Mouse (Mus musculus): ENCODE measurements at regions not wholly inside any gene's neighbourhood (a gene's known extent, or its start where the extent isn't known, plus 50 kb on each side); places are given as distances from the start of the nearest gene placed in this dataset.

DNA sequence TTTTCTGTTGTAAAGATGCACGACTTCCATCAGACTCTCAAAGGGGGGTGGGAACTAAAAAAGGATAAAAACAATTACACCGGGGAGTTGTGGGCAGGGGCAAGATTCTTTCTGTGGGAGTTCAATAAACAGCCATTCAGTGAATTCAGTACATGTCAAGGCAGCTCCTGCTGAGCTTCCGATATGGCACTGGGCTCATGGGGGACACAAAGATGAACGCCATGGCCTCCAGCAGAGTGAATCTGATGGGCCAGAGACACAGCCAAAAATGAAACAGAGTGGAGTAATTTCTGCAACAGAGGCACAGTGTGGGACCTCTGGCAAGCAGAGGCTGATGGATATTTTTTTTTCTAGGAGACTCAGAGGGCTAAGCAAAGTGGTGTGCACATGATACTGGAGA is 254.2 kb downstream of the AI593442 start:
- Histone ChIP-seq H3K4me2 (ENCODE audit: low read depth, severe bottlenecking) (no peak overlapping the region), H3K4me3 (ENCODE audit: low read depth, low read length) (no peak overlapping the region), H3K4me1 (ENCODE audit: control insufficient read depth, insufficient read depth, low read length) (no peaks in the 10 kb centered on the region), H3K9me3 (ENCODE audit: control insufficient read depth, low read length) (no peaks in the 10 kb centered on the region), H3K36me3 (ENCODE audit: control insufficient read depth, insufficient read depth, low read length) (no peaks in the 10 kb centered on the region), H3K27me3 (ENCODE audit: control insufficient read depth, insufficient read depth, low read length) (no peaks in the 10 kb centered on the region), H3K9ac (ENCODE audit: low read length) (no peak overlapping the region), H3K27ac (replicated peaks; ENCODE audit: low read depth, low read length) (no peak overlapping the region)
- ATAC-seq (ENCODE audit: insufficient number of reproducible peaks, low FRiP score, low TSS enrichment, low read depth) (no peak), DNase-seq (ENCODE audit: low spot score) (no peak)
- 75% methylated on average over 4 of the region's 4 CpGs for whole genome bisulfite sequencing

DNA sequence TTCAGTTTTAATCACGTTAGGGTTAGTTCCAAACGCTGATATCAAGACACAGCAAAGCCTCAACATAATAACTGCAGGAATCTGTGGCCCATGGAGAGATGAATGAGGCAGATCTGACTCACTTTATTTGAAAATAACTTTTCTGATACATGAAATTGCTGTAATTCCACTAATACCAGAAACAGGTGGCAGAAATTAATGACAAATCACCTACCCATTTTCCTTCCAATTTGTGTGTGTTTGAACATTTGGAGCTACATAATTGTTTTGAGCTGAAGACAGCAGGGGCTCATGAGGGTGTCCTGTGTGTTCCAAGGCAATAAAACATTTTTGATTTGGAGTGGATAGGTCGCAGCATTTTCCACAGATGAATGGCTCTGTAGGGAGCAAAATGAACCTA is 254.2 kb upstream of the Zc3h12c start:
- Histone ChIP-seq H3K4me3 (ENCODE audit: low read depth, low read length) (no peak overlapping the region), H3K9ac (ENCODE audit: low read length) (no peak overlapping the region), H3K4me2 (ENCODE audit: low read depth, severe bottlenecking) (no peak overlapping the region), H3K27ac (replicated peaks; ENCODE audit: low read depth, low read length) (no peak overlapping the region), H3K27me3 (ENCODE audit: control insufficient read depth, insufficient read depth, low read length) (no peaks in the 10 kb centered on the region), H3K9me3 (ENCODE audit: control insufficient read depth, low read length) (no peaks in the 10 kb centered on the region), H3K36me3 (ENCODE audit: control insufficient read depth, insufficient read depth, low read length) (no peaks in the 10 kb centered on the region), H3K4me1 (ENCODE audit: control insufficient read depth, insufficient read depth, low read length) (no peaks in the 10 kb centered on the region)
- no peak for ATAC-seq (ENCODE audit: insufficient number of reproducible peaks, low FRiP score, low TSS enrichment, low read depth)
- no peak for DNase-seq (ENCODE audit: low spot score)
- 85% methylated on average over 3 of the region's 3 CpGs for WGBS

DNA sequence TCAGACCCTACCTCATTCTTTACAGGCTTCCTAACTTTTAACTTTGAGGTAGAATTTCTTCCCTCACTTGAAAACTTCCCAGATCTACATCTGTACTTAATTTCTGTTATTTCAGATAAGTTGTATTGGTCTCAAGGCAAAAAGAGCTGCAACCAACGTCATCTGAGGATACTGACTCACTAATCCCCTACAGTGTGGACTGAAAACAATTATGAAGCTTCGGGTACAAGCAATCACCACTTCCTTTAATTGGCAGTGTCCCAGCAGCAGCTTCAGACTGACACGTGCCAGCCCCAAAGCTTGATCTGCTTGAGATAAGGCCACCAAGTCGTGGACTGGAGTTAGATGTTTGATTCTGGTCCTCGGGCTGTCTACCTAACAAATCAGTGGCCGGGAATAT is 247.3 kb upstream of the Zc3h12c start:
- Histone ChIP-seq H3K27ac (replicated peaks; ENCODE audit: low read depth, low read length) (no peak overlapping the region), H3K27me3 (ENCODE audit: control insufficient read depth, insufficient read depth, low read length) (no peaks in the 10 kb centered on the region), H3K4me1 (ENCODE audit: control insufficient read depth, insufficient read depth, low read length) (0 out of 2 replicates have a peak, but pooled peaks cover 3% of the 10 kb centered on the region), H3K9me3 (ENCODE audit: control insufficient read depth, low read length) (no peaks in the 10 kb centered on the region), H3K4me3 (ENCODE audit: low read depth, low read length) (no peak overlapping the region), H3K36me3 (ENCODE audit: control insufficient read depth, insufficient read depth, low read length) (no peaks in the 10 kb centered on the region), H3K4me2 (ENCODE audit: low read depth, severe bottlenecking) (no peak overlapping the region), H3K9ac (ENCODE audit: low read length) (no peak overlapping the region)
- DNase-seq (ENCODE audit: low spot score) (no peak), ATAC-seq (ENCODE audit: insufficient number of reproducible peaks, low FRiP score, low TSS enrichment, low read depth) (no peak)
- 47% methylated on average over 6 of the region's 6 CpGs for WGBS

DNA sequence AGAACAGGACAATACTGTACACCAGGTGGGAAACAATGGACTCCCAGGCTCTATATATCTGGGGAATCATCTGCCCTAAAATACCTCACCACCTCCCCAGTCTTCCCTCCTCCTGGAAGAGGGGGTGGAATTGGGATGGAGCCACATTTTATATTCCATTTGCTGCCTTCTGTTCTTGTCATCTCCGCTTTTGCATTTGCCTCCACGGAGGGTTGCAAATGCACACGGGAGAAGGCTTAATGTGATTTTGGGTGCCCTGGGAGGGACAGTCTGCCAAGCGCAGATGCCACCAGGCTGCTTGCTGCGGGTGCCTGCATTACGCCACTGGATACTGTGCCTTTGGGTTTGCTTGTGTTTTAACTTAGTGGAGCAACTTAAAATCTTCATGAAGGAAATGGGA is 239.5 kb upstream of the Zc3h12c start:
- no peak overlapping the region for H3K9ac ChIP-seq (ENCODE audit: low read length)
- WGBS = 93% methylated on average over 6 of the region's 6 CpGs
- H3K9me3 ChIP-seq (ENCODE audit: control insufficient read depth, low read length) = no peaks in the 10 kb centered on the region
- H3K4me3 ChIP-seq (ENCODE audit: low read depth, low read length) = no peak overlapping the region
- no peaks in the 10 kb centered on the region for H3K36me3 ChIP-seq (ENCODE audit: control insufficient read depth, insufficient read depth, low read length)
- DNase-seq (ENCODE audit: low spot score) (peak; percentile 13), ATAC-seq (ENCODE audit: insufficient number of reproducible peaks, low FRiP score, low TSS enrichment, low read depth) (no peak)
- H3K27me3 ChIP-seq (ENCODE audit: control insufficient read depth, insufficient read depth, low read length) = no peaks in the 10 kb centered on the region
- no peaks in the 10 kb centered on the region for H3K4me1 ChIP-seq (ENCODE audit: control insufficient read depth, insufficient read depth, low read length)
- no peak overlapping the region for H3K27ac ChIP-seq (replicated peaks; ENCODE audit: low read depth, low read length)
- no peak overlapping the region for H3K4me2 ChIP-seq (ENCODE audit: low read depth, severe bottlenecking)

DNA sequence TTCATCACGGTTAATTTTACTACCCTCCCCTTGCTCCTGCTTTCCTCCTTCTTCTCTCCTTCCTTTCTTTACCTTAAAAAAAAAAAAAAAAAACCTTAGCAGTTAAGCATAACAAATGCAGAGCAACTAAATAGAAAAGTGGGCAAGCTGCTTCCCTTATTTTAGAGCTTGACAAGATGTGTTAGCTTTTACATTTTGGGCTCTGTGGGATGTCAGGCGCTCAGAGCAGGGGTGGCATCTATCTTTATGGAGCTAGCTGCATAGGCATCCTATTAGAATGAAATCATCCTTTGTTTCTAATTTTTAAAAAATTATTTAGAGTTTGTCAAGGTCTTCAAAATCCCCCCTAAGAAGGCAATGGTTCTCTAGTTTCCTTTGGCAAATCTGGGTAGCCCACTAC is 234.1 kb upstream of the Zc3h12c start:
- Histone ChIP-seq H3K27me3 (ENCODE audit: control insufficient read depth, insufficient read depth, low read length) (no peaks in the 10 kb centered on the region), H3K4me1 (ENCODE audit: control insufficient read depth, insufficient read depth, low read length) (no peaks in the 10 kb centered on the region), H3K4me3 (ENCODE audit: low read depth, low read length) (no peak overlapping the region), H3K27ac (replicated peaks; ENCODE audit: low read depth, low read length) (no peak overlapping the region), H3K4me2 (ENCODE audit: low read depth, severe bottlenecking) (no peak overlapping the region), H3K9ac (ENCODE audit: low read length) (no peak overlapping the region), H3K36me3 (ENCODE audit: control insufficient read depth, insufficient read depth, low read length) (no peaks in the 10 kb centered on the region), H3K9me3 (ENCODE audit: control insufficient read depth, low read length) (no peaks in the 10 kb centered on the region)
- no peak for ATAC-seq (ENCODE audit: insufficient number of reproducible peaks, low FRiP score, low TSS enrichment, low read depth)
- 78% methylated on average over 2 of the region's 2 CpGs for WGBS
- no peak for DNase-seq (ENCODE audit: low spot score)

DNA sequence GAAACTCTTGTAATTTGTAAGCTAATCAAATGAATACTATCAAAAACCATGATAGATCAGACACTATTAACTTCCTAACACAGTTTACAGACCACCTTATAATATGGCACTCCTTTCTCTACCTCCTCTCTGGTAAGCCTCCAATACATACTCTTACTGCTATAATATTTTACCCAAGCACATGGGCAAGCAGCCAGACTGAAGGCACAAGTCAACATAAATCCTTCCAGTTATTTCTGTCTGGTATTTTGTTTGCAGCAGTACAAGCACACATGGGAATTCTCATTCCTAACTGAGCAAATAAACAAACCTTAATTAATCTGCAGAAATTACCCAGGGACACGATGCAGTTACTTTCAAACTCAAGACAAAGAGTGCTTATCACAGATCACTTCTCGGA is 210.7 kb upstream of the Zc3h12c start:
- Histone ChIP-seq H3K36me3 (ENCODE audit: control insufficient read depth, insufficient read depth, low read length) (no peaks in the 10 kb centered on the region), H3K9me3 (ENCODE audit: control insufficient read depth, low read length) (no peaks in the 10 kb centered on the region), H3K4me1 (ENCODE audit: control insufficient read depth, insufficient read depth, low read length) (no peaks in the 10 kb centered on the region), H3K4me2 (ENCODE audit: low read depth, severe bottlenecking) (no peak overlapping the region), H3K27me3 (ENCODE audit: control insufficient read depth, insufficient read depth, low read length) (no peaks in the 10 kb centered on the region), H3K9ac (ENCODE audit: low read length) (no peak overlapping the region), H3K27ac (replicated peaks; ENCODE audit: low read depth, low read length) (no peak overlapping the region), H3K4me3 (ENCODE audit: low read depth, low read length) (no peak overlapping the region)
- 84% methylated on average over 2 of the region's 2 CpGs for WGBS
- DNase-seq (ENCODE audit: low spot score) (no peak), ATAC-seq (ENCODE audit: insufficient number of reproducible peaks, low FRiP score, low TSS enrichment, low read depth) (no peak)

DNA sequence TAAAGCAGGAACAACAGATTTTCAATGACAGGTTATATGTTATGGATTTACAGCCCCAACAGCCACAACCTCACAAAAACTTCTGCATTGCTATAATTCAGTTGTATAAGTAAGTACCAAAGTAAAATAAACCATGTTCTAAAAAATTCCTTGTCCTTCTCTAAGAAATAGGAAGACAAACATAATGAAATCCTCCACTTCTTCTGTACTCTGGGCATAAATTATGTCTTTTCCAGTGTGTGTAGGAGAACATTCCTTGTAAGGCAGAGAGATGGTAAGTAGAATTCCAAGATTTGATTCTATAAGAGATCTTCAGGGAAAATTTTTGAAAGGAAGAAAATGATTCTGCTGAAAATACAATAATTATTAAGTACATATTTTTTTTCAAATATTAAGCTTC is 209.4 kb upstream of the Zc3h12c start:
- Histone ChIP-seq H3K27me3 (ENCODE audit: control insufficient read depth, insufficient read depth, low read length) (no peaks in the 10 kb centered on the region), H3K36me3 (ENCODE audit: control insufficient read depth, insufficient read depth, low read length) (no peaks in the 10 kb centered on the region), H3K9me3 (ENCODE audit: control insufficient read depth, low read length) (no peaks in the 10 kb centered on the region), H3K4me2 (ENCODE audit: low read depth, severe bottlenecking) (no peak overlapping the region), H3K27ac (replicated peaks; ENCODE audit: low read depth, low read length) (no peak overlapping the region), H3K9ac (ENCODE audit: low read length) (no peak overlapping the region), H3K4me1 (ENCODE audit: control insufficient read depth, insufficient read depth, low read length) (no peaks in the 10 kb centered on the region), H3K4me3 (ENCODE audit: low read depth, low read length) (no peak overlapping the region)
- ATAC-seq (ENCODE audit: insufficient number of reproducible peaks, low FRiP score, low TSS enrichment, low read depth) = no peak
- DNase-seq (ENCODE audit: low spot score) = no peak

DNA sequence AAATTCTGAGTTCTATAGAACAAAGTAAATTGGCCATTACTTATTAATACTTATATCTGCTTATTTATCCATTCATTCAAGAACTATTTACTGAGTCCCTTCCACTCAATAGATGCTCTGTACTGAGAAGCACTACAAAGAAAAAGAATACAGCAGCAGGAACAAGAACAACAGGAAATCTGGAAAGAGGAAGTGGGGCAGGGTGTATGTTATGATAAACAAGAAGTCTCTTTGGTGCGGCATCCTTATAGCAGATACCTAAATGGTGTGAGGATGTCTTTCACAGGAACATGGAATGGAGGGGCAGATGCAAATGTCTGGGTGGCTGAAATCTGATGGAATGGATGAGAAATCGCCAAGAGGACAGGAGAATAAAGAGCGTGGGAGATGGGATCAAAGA is 208.5 kb upstream of the Zc3h12c start:
- ATAC-seq (ENCODE audit: insufficient number of reproducible peaks, low FRiP score, low TSS enrichment, low read depth) = no peak

DNA sequence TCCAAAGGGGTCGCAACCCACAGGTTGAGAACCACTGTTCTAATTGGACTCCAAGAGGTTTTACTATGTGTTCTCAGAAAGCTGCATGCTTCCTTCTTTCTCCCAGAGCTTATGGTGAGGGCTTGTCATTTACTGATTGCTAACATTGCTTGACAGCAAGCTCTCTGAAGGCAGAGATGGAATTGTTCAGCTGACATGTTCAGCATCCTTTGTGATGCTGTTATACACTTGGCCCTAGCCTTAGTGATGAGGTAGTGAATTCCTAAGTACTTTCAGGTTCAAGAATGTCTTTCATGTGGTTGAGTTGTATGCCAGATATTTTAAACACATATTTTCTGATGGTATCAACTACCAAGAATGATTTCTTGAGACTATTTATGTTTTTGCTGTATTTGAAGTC is 202.9 kb upstream of the Zc3h12c start:
- Histone ChIP-seq H3K27me3 (ENCODE audit: control insufficient read depth, insufficient read depth, low read length) (no peaks in the 10 kb centered on the region), H3K4me3 (ENCODE audit: low read depth, low read length) (no peak overlapping the region), H3K27ac (replicated peaks; ENCODE audit: low read depth, low read length) (no peak overlapping the region), H3K4me1 (ENCODE audit: control insufficient read depth, insufficient read depth, low read length) (no peaks in the 10 kb centered on the region), H3K4me2 (ENCODE audit: low read depth, severe bottlenecking) (no peak overlapping the region), H3K9ac (ENCODE audit: low read length) (no peak overlapping the region), H3K36me3 (ENCODE audit: control insufficient read depth, insufficient read depth, low read length) (no peaks in the 10 kb centered on the region), H3K9me3 (ENCODE audit: control insufficient read depth, low read length) (no peaks in the 10 kb centered on the region)
- 85% methylated on average over 1 of the region's 1 CpGs for WGBS
- DNase-seq (ENCODE audit: low spot score) (no peak), ATAC-seq (ENCODE audit: insufficient number of reproducible peaks, low FRiP score, low TSS enrichment, low read depth) (no peak)

More for the DNA sequence above, 208.5 kb upstream of the Zc3h12c start:
- H3K36me3 ChIP-seq (ENCODE audit: control insufficient read depth, insufficient read depth, low read length) = no peaks in the 10 kb centered on the region
- DNase-seq (ENCODE audit: low spot score) = no peak
- WGBS = 85% methylated on average over 3 of the region's 3 CpGs
- no peak overlapping the region for H3K9ac ChIP-seq (ENCODE audit: low read length)
- H3K4me2 ChIP-seq (ENCODE audit: low read depth, severe bottlenecking) = no peak overlapping the region
- H3K9me3 ChIP-seq (ENCODE audit: control insufficient read depth, low read length) = no peaks in the 10 kb centered on the region
- H3K4me3 ChIP-seq (ENCODE audit: low read depth, low read length) = no peak overlapping the region
- H3K27me3 ChIP-seq (ENCODE audit: control insufficient read depth, insufficient read depth, low read length) = no peaks in the 10 kb centered on the region
- no peaks in the 10 kb centered on the region for H3K4me1 ChIP-seq (ENCODE audit: control insufficient read depth, insufficient read depth, low read length)
- H3K27ac ChIP-seq (replicated peaks; ENCODE audit: low read depth, low read length) = no peak overlapping the region
